Mouse (Mus musculus) neural tube, embryonic 14.5 days (tissue): Measurements from ENCODE around the gene Mepe. TPM values are rescaled to one million over a fixed set of nuclear protein-coding genes. Genes with fewer than 3 reads are reported as not detected.

ENCODE experiments used
- ATAC-seq: fragments of 200-750 bp; cut with Nextera tagmentation; 2 replicates; pipeline ENCODE4 v1.8.0; 2017; ENCODE audit warnings: low read depth, mild to moderate bottlenecking, moderate TSS enrichment, moderate library complexity
- H3K27ac ChIP-seq: fragments of 300-500 bp; sonication (generic); 2 replicates; pipeline ENCODE4 v1.5.1; 2014; ENCODE audit warnings: low read depth, mild to moderate bottlenecking, control low read depth, low read length, moderate library complexity, mixed read lengths
- H3K27me3 ChIP-seq: fragments of 300-500 bp; sonication (generic); 2 replicates; pipeline ENCODE4 v1.6.1; 2014; ENCODE audit warnings: low read length; ENCODE audit not compliant: control insufficient read depth, insufficient read depth
- H3K36me3 ChIP-seq: fragments of 300-500 bp; sonication (generic); 2 replicates; pipeline ENCODE4 v1.6.1; 2014; ENCODE audit warnings: low read length, mixed read lengths; ENCODE audit not compliant: control insufficient read depth, insufficient read depth
- H3K4me1 ChIP-seq: fragments of 300-500 bp; sonication (generic); 2 replicates; pipeline ENCODE4 v1.6.1; 2014; ENCODE audit warnings: low read length; ENCODE audit not compliant: control insufficient read depth, insufficient read depth
- H3K4me2 ChIP-seq: fragments of 300-500 bp; sonication (generic); 2 replicates; pipeline ENCODE4 v1.6.1; 2014; ENCODE audit warnings: mild to moderate bottlenecking, low read depth, low read length, control low read depth
- H3K4me3 ChIP-seq: fragments of 300-500 bp; sonication (generic); 2 replicates; pipeline ENCODE4 v1.5.1; 2014; ENCODE audit warnings: low read depth, low read length, control low read depth, mixed read lengths
- H3K9ac ChIP-seq: fragments of 300-500 bp; sonication (generic); replicated peaks from 2 replicates; pipeline ENCODE4 v1.6.1; 2014; ENCODE audit warnings: low read depth, mild to moderate bottlenecking, control low read depth, low read length, mixed read lengths
- H3K9me3 ChIP-seq: fragments of 300-500 bp; sonication (generic); 2 replicates; pipeline ENCODE4 v1.6.1; 2016; ENCODE audit warnings: low read length; ENCODE audit not compliant: control insufficient read depth
- WGBS: fragments of 180-500 bp; shearing (Covaris S2); extraction: QIAGEN DNeasy Blood & Tissue Kit; methylation state at CpG from one replicate; pipeline ENCODE4 v1.1.7; 2014; 5-methylcytosine and 5-hydroxymethylcytosine counted together
- microRNA-seq: library from miRNA; unstranded; fragments of <30 nt; microRNA quantifications from one replicate; pipeline ENCODE4, GENCODE M21; 2016
- polyA plus RNA-seq: library from polyadenylated mRNA; unstranded; fragments of >200 nt; fragmentation: Nextera tagmentation; extraction: Ambion mirVana; gene quantifications from 2 replicates; pipeline ENCODE4 v1.2.1, GENCODE M21; 2014

Gene Mepe
- polyA plus RNA-seq, 1 experiment from 2014 or later, result not detected

- H3K36me3 ChIP-seq, result no peaks in the 10 kb centered on the region
- H3K4me1 ChIP-seq, result no peaks in the 10 kb centered on the region
- H3K4me3 ChIP-seq, result no peak overlapping the region
- WGBS, result 85% methylated on average over 16 of the region's 16 CpGs
- H3K9me3 ChIP-seq, result no peaks in the 10 kb centered on the region
- H3K4me2 ChIP-seq, result no peak overlapping the region
- no peak overlapping the region for H3K9ac ChIP-seq
- no peak overlapping the region for H3K27ac ChIP-seq
- H3K27me3 ChIP-seq, result no peaks in the 10 kb centered on the region
- ATAC-seq, result no peak
These were observed 60.4 kb downstream of the Mepe start for GRCm38 (mm10) chr5:104385521-104385920.

- no peak overlapping the region for H3K4me3 ChIP-seq
- WGBS, result 74% methylated on average over 5 of the region's 5 CpGs
- no peaks in the 10 kb centered on the region for H3K36me3 ChIP-seq
- no peak overlapping the region for H3K27ac ChIP-seq
- H3K4me1 ChIP-seq, result no peaks in the 10 kb centered on the region
- no peaks in the 10 kb centered on the region for H3K27me3 ChIP-seq
- H3K9ac ChIP-seq, result no peak overlapping the region
- H3K9me3 ChIP-seq, result no peaks in the 10 kb centered on the region
- H3K4me2 ChIP-seq, result no peak overlapping the region
- no peak for ATAC-seq
These were observed 61.8 kb downstream of the Mepe start for GRCm38 (mm10) chr5:104386908-104387307.

Small RNA genes within 50 kb of the gene (microRNA-seq; reads per million reads assigned to microRNA genes)
- not detected for gene Gm23616

Other genes with a start within 250 kb of the Mepe start
- gene Gm17660, start 247.7 kb upstream of the Mepe start, polyA plus RNA-seq, result 0.44 TPM in 1 of 2 replicates, not detected in the other
- gene Sparcl1, start 211.6 kb upstream of the Mepe start, polyA plus RNA-seq, result 360 and 427 TPM in 2 replicates
- not detected in 2 replicates for gene Dspp, start 154.6 kb upstream of the Mepe start, polyA plus RNA-seq
- 0.27 TPM in 1 of 2 replicates, not detected in the other for gene Dmp1, start 122.7 kb upstream of the Mepe start, polyA plus RNA-seq
- gene Ibsp, start 26.2 kb upstream of the Mepe start, polyA plus RNA-seq, result 0.33 and 0.92 TPM in 2 replicates
- gene Spp1, start 109.8 kb downstream of the Mepe start, polyA plus RNA-seq, result 6.2 and 10.2 TPM in 2 replicates
- gene Pkd2, start 134.1 kb downstream of the Mepe start, polyA plus RNA-seq, result 12.5 and 12.7 TPM in 2 replicates
- gene BC005561, start 183.0 kb downstream of the Mepe start, polyA plus RNA-seq, result 16.9 and 17.0 TPM in 2 replicates